Mouse (Mus musculus) urinary bladder, postnatal 4 days (tissue): ENCODE results near the gene Tcp10a.
"Not testable (repeated sequence)": the region's sequence is repeated elsewhere in the genome, so short reads cannot be mapped to it uniquely, and the experiment has no call there.

Experiments
- DNase-seq, 2 experiments: peaks; one replicate each; pipeline ENCODE4 v3.0.0; 2021 to 2022; ENCODE audit warnings: low spot score in 2 of 2

Gene Tcp10a

DNA sequence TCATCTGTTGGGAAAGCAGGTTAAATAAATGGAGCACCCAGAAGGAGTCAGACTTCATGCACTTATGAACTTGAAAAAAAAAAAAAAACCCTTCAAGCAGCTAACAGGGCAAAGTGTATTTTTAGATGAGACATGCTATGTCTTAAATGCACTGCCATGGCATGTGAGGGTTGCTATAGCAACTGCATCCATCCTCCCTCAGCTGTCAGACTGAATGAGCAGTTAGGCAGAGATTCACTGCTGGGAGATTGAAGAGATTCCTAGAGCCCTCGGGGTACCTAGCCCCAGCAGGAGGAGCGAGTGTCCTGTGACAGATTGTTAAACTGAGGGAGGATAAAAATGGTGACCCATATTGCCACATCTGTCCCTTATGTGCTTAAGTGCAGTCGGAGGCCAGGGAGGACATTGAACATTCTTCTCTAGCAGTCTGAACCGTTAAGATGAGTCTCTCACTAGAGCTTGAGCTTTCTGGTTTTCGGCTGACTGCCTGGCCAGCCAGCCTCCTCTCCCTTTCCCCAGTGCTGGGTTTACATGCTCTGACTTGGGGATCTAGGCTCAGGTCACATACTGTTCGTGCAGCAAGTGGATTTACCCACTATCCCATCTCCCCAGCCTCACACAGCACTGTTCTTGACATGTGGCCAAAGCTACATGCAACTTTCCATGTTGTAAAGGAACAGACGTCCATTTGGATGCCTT lies 42.4 kb downstream of the Tcp10a start:
- not testable (repeated sequence) for DNase-seq

DNA sequence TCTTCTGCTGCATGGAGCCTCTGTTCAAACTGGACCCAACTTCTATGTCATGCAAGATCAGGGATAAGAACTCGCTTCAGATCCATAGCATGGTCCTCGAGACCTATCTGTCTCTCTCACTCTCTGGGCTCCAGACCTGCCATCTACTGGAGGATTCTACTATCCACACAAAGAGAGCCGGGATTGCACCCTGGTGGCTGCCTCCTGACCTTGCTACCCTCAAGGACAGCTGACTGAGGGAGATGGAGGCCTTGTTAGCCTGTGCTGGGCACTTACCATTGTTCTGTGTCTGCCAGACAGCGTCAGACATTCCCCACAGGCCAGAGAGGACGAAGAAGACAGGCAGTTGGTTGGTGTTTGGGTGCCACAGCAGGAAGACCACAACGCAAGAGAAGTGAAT lies 45.0 kb downstream of the Tcp10a start:
- not testable (repeated sequence) for DNase-seq

DNA sequence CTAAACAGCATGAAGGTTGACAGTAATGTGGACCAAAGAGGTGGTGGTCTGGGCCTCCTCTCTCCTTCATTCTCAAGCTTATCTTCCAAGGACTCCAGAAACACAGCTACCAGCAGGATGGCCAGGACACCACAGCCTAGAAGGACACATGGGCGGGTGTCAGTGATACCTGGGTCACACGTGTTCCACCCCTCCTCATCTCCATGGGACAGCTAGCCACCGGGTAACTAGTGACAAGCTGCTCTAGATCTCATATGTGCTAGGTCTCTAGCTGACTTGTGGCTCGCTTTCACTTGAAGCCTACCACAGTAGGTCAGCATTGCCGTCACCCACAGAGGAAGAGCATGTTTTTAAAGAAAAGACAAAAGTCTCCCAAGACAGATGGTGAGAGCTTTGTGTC lies 47.4 kb downstream of the Tcp10a start, which contains the start of gene Gm49630:
Gene Gm49630 (minus strand): TSS at position 101 of the 400 bp plus-strand sequence.
- DNase-seq = not testable (repeated sequence)

DNA sequence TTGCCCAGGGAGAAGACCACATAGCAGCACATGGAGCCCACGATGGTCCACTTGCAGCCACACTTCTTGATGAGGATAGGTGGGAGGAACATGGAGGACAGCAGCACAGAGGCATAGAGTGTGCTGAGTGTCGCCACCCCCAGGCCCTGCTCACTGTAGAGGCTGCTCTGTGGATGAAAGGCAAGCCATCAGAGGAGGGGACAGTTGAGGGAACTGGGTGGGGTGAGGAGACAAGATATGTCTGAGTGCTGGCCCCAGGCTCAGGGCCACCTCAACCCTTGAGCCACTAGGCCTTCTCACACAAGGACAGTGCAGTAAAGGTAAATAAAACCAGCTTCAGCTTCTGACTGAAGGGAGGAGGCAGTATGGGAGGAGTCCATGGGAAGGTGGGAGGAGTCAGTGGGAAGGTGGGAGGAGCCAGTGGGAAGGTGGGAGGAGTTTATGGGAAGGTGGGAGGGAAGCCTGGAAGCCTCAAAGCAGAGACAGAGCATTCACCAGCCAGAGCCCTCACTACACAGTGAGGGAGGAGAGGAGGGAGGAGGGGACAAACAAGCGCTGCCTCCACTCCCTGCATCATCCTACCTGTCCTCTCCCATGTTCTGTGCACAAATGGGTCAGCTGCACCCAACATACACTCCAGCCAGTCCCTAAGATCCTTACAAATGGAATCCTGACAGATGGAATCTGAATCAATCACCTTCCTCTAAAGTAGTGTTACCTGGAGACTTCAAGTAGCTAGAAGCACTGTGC lies 52.7 kb downstream of the Tcp10a start:
- DNase-seq = not testable (repeated sequence)

DNA sequence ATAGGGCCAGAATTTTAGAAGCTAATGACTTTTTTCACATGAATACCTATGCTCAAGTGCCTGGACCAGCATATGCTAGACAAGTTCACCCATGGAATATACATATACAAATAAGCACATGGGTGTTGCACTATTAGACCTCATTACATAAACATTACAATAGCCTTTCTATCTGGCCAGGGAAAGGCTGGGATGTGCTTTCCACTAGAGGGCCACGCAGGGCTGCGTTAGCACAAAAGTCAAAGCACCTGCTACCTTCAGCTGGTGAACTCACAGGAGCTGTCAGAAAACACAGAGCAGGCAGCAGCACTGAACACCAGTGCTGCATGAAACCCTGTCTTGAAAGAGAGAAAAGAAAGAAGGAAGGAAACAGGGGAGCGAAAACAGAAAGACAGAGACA lies 53.5 kb downstream of the Tcp10a start:
- DNase-seq = not testable (repeated sequence)

DNA sequence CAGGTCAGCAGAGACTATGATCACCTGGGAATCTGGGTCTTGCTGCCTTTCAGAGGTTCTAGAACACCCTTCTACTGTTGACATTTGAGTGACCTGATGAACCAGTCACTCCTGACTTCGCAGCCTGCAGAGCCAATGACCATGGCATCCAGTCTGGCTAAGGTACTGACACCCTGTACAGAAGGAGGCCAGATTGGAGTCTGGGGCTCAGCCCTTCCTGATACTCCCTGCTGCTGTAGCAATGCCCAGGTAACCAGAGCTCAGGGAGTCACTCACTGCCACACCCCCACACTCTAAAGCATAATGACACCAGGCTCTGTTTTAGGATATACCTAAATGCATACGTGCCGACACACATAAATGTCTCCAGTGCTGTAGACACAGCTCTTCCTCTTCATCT lies 58.3 kb downstream of the Tcp10a start:
- DNase-seq = not testable (repeated sequence)

DNA sequence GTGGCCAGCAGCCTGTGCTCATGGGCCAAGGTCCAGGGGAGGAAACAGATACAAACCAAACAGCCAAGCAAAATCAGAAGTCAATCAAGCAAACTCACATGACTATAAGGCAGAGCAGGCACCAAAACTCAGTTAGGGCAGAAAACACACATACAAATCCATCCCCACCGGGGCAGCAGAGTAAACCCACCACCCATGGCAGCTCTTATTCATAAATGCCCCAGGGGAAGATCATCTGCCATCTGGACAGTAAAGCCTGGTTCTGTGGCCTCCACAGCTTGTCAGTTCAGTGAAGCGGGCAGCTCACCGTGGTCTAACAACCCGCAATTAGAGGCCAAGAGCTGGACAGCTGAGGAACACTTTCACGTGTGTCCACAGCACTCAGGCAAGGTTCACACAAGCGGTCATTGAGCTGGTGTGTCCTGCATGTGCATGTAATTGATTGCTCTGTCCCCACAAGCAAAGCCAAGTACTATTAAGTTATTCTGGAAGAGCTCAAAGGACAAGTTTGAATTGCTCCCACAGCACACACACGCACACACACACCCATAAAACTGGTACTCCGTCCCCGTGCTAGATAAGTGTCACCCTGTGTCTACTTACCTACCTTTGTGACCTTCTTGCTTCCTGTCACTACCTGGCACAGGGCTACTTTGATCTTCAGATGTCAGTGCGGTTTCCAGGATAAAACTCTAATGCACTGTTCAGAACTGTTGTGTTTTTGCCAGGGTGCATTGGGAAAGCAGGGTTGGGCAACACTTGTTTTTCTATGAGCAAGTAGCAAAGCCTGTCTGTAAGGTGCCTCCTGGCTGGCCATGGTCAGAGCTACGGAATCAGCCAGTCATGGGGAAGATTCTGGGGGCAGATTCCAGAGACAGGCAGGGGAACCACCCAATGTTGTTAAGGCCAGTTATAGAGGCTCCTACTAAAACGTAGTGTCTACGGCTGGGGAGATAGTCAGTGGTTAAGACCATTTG lies 59.0 kb downstream of the Tcp10a start:
- not testable (repeated sequence) for DNase-seq

DNA sequence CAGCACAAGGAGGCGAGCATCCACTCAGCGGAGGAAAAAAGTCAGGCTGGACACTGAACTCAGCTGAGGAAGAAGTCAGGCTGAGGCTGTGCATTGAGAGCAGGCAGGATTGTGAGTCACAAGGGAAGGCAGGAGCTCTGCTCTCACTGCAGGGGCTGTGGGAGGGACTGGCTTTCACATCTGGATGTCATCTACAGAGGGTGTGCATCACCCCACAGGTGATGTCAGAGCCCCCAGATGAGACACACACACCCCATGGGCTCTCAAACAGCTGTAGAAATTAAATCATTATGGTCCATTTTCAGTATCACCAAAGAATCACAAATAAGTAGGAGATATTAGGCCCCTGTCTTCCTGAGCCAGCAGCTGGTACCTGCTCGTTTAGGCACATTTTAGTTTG lies 60.9 kb downstream of the Tcp10a start, which contains the start of gene Unc93a2:
Gene Unc93a2 (minus strand): TSS at position 101 of the 400 bp plus-strand sequence.
- not testable (repeated sequence) for DNase-seq

DNA sequence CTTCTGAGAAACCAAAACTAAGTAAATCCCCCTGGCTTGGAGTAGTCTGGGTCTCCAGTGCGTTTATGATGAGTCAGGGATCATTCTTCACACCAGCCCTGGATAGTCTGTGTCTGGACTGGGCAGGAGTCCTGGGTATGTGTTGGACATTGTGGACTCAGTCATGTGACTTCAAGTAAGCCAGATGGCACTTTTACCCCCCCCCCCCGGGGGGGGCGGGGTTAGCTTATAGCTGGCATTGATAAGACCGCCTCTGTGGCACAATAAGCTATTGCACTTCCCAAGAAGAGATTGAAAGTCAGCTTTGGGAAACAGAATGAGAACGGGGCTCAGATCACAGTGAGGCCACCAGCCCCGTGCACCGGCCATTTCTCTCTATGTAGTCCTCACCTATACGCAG lies 61.6 kb downstream of the Tcp10a start:
- DNase-seq = not testable (repeated sequence)

DNA sequence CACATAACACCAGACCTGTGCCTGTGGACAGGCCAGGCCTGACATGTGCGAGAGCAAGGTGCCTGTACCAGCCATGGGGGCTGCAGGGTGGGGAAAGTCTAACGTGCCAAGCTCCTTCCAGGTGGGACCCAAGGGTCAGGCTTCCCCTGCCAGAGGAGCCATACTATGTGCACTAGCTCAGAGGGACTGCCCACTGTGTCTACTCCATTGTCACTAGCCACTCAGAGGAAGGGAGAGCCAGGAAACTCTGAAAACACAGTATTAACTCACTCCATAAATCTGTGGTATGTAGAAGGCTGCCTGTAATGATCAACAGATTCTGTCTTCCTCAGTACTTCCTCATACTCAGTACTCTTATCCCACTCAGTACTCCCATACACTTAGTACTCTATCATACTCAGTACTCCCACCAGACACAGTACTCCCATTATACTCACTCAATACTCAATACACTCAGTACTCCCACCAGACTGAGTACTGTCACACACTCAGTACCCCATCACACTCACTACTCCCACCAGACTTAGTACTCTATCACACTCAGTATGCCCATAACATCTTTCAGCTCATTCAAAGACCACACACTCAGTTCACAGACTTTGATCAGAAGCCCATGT lies 64.0 kb downstream of the Tcp10a start:
- DNase-seq = not testable (repeated sequence)

DNA sequence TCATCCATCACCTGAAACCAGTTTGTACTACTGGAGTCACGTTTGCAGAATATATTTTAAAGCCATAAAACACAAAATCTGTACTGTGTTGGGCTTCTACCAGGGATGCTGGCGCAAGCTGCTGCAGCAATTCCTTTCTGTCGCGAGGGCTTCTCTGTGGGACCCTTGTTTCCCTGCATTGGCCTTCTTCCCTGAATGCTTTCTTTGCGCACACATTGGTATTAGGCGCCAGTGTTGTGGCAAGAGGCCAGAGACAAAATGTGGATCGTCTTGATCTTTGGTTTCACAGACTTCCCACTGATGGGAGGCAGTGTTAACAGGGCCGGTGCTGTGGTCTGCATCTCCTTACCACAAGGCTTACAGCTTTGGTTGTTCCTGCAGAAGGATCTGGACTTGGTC lies 64.5 kb downstream of the Tcp10a start:
- not testable (repeated sequence) for DNase-seq

DNA sequence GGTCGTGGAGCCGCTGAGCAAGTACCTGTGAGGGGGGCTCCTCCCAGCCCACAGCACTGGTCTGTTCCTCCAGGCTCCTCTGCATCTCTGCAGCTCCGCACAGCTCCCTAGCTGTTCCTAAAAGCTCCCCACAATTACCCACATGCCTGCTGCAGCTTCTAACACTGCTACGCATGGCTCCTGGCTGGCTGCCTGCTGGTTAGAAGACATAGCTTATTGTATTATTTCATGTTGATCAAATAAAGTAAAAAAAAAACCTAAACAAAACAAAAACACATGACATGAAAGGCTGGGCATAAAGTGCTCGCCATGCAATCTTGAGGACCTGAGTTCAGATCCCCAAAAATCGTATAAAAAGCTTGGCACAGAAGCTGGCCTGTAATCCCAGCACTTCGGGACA lies 65.5 kb downstream of the Tcp10a start:
- not testable (repeated sequence) for DNase-seq

DNA sequence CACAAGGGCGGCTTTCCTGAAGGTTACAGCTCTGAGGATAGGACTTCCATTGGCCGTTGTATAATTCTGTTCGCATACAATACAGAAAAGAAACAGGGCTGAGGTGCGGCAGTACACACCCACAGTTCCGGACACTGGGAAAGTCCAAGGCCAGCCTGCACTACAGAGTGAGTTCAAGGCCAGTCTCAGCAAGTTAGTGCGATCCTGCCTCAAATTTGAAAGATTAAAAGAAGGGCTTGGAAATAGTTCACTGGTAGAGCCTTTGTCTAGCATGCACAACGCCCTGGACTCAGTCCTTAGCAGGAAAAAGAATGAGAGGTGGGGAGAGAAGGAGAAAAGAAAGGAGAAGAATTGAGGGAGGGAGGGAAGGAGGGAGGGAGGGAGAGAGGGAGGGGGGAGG lies 70.7 kb downstream of the Tcp10a start:
- not testable (repeated sequence) for DNase-seq
